Mouse (Mus musculus): ENCODE results near the gene Tiam1. TPM values are rescaled to one million over a fixed set of nuclear protein-coding genes. Genes with fewer than 3 reads are reported as not detected.

Tiam1 gene
- polyA plus RNA-seq (2012; rRNA removed), result 2.8 and 3.8 TPM in 2 replicates

GRCm38 (mm10) chr16:90143760-90144516 lies at the start of gene Tiam1:
Gene Tiam1 (minus strand): TSS chr16:90143769.

Other genes starting within 250 kb of the Tiam1 start
- gene Sod1, start 77.0 kb upstream of the Tiam1 start, polyA plus RNA-seq (2012; rRNA removed), result 122 and 130 TPM in 2 replicates
- 19.2 and 20.9 TPM in 2 replicates for gene Scaf4, start 140.7 kb upstream of the Tiam1 start, polyA plus RNA-seq (2012; rRNA removed)
- gene Hunk, start 242.2 kb upstream of the Tiam1 start, polyA plus RNA-seq (2012; rRNA removed), result 0.17 and 0.31 TPM in 2 replicates

All from stomach, adult 2 months (tissue).